Mouse (Mus musculus) A20 (cell line): ENCODE measurements around the gene H2-Q4.
A peak's percentile ranks its signal among the peaks of the same experiment; 100 is the strongest.
"Not testable (repeated sequence)": the region's sequence is repeated elsewhere in the genome, so short reads cannot be mapped to it uniquely, and the experiment has no call there.

Experiments used
- DNase-seq: peaks from one replicate; pipeline ENCODE4 v3.0.0-alpha.2; 2011; ENCODE audit warnings: low read depth, low spot score

Gene H2-Q4

GRCm38 (mm10) chr17:35379369-35379728 lies at the start of gene H2-Q4:
Gene H2-Q4 (plus strand): TSS chr17:35379617.
- DNase-seq: peak; percentile 97

GRCm38 (mm10) chr17:35329714-35330113 lies 49.7 kb upstream of the H2-Q4 start:
- peak; percentile 18 for DNase-seq

GRCm38 (mm10) chr17:35331546-35331945 lies 47.9 kb upstream of the H2-Q4 start:
- peak; percentile 1 for DNase-seq

GRCm38 (mm10) chr17:35342071-35342671 lies 37.2 kb upstream of the H2-Q4 start, which contains the start of gene H2-Q2:
Gene H2-Q2 (plus strand): TSS chr17:35342242.
- DNase-seq: no peak

GRCm38 (mm10) chr17:35342711-35343476 lies 36.5 kb upstream of the H2-Q4 start:
- DNase-seq: no peak

- DNase-seq: peak; percentile 56
Measured at GRCm38 (mm10) chr17:35347659-35348058, 31.8 kb upstream of the H2-Q4 start.

- DNase-seq: not testable (repeated sequence)
Measured at GRCm38 (mm10) chr17:35353275-35353674, 26.1 kb upstream of the H2-Q4 start.

DNA sequence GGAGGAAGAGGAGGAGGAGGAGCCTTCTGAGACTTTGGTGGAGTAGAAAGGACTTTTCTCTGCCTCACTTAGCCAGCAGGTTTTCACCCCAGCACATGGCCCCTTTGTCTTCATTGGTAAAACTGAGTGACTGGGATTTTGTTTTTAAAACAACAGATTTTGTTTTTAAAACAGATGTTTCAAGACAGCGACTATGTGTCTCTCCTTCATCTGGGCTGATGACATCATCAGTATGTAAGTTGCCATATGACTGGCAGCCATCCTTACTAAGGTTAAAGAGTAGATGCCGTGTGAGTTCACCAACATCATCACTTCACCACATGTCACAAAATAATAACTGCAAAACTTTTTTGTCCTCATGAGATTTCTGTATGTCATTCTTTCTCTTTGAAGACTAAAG lies 25.3 kb upstream of the H2-Q4 start:
- DNase-seq: no peak

GRCm38 (mm10) chr17:35357086-35357485 lies 22.3 kb upstream of the H2-Q4 start:
- no peak for DNase-seq

GRCm38 (mm10) chr17:35358763-35359469 lies 20.5 kb upstream of the H2-Q4 start:
- no peak for DNase-seq

DNA sequence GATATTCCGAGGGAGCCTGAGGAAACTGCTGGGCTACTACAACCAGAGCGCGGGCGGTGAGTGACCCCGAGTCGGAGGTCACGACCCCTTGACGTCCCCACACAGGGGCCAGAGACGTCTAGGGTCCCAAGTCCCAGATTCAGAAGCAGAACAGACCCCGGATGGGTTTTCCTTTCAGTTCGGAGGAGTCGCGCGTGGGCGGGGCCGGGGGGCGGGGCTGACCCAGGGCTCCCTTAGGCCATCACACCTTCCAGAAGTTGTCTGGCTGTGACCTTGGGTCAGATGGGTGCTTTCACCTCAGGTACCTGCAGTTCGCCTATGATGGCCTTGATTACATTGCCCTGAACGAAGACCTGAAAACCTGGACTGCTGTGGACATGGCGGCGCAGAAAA lies 20.0 kb upstream of the H2-Q4 start:
- no peak for DNase-seq

- peak; percentile 85 for DNase-seq
Measured at GRCm38 (mm10) chr17:35379729-35380451, 473 bp downstream of the H2-Q4 start.

- DNase-seq: peak; percentile 37
Measured at GRCm38 (mm10) chr17:35389796-35390195, 10.4 kb downstream of the H2-Q4 start.

- not testable (repeated sequence) for DNase-seq
Measured at GRCm38 (mm10) chr17:35392671-35393070, 13.3 kb downstream of the H2-Q4 start.

DNA sequence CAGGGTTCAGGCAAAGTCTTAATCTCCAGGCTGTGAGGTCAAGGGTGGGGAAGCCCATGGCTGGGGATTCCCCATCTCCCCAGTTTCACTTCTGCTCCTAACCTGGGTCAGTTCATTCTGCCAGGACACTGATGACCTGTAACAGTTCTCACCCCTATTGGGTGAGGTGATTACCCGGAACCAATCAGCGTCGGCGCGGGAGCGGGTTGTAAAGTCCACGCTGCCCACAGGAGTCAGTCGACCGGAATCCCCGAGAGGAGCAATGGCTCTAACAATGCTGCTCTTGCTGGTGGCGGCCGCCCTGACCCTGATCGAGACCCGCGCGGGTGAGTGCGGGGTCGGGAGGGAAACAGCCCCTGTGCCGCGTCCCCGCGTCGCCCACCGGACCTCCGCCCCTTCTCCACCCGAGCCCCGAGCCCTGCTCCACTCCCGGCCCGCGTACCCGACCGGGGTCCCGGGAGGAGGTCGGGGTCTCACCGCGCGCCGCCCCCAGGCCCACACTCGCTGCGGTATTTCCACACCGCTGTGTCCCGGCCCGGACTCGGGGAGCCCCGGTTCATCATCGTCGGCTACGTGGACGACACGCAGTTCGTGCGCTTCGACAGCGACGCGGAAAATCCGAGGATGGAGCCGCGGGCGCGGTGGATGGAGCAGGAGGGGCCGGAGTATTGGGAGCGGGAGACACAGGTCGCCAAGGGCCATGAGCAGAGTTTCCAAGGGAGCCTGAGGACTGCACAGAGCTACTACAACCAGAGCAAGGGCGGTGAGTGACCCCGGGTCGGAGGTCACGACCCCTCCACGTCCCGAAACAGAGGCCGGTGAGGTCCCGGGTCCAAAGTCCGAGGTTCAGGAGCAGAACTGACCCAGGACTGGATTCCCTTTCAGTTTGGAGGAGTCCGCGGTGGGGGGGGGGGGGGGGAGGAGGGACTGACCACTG lies 14.7 kb downstream of the H2-Q4 start:
- not testable (repeated sequence) for DNase-seq

DNA sequence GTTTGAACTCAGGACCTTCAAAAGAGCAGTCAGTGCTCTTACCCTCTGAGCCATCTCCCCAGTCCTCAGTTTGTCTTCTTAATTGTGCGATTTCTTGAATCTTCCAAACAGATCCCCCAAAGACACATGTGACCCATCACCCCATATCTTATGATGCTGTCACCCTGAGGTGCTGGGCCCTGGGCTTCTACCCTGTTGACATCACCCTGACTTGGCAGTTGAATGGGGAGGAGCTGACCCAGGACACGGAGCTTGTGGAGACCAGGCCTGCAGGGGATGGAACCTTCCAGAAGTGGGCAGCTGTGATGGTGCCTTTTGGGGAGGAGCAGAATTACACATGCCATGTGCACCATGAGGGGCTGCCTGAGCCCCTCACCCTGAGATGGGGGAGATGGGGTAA lies 17.5 kb downstream of the H2-Q4 start:
- peak; percentile 1 for DNase-seq

DNA sequence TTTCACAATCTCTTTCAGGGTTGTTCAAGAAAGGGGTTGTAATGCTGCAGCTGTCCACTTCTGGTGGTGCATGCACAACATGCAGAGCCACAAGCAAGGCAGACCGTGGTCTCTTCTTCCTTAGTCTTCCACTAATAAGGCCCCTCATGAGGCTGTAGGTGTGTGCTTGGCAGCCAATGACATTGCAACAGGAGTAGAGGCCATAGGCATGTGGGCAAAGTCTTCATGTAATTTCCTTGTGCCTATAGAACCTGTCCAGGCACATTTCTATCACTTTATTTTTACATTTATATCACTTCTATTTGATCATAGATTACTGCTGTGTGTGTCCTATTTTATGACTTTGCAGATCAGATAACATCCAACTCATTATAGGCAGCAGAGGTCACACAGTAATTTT lies 33.6 kb downstream of the H2-Q4 start:
- DNase-seq: not testable (repeated sequence)

- not testable (repeated sequence) for DNase-seq
Measured at GRCm38 (mm10) chr17:35415273-35416129, 36.1 kb downstream of the H2-Q4 start.

GRCm38 (mm10) chr17:35418772-35419171 lies 39.4 kb downstream of the H2-Q4 start:
- no peak for DNase-seq

DNA sequence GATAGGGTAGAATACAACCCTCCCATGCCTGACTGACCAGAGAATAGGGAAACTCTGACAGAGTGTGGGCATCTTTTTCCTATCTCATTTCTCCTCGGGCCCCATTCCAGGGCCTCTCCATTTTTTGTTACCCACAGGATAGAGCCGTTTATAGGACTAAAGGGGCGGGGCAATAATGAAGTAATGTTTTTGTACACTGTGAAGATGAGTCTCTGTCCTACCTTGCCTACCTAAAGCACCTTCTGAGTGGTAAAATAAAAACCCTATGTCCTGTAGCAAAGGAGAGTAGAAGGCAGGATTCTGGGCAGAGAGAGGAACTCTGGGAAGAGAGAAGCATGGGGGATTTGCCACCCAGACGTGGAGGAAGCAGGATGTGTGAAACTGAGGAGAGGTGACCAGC lies 40.1 kb downstream of the H2-Q4 start:
- not testable (repeated sequence) for DNase-seq
